Mouse (Mus musculus) ES-Bruce4 (cell line): ENCODE data around the gene Ruvbl2.

Experiments used
- CTCF ChIP-seq: IDR thresholded peaks from one replicate; pipeline ENCODE4 v1.8.1; 2011; ENCODE audit warnings: low read depth, low read length
- EP300 ChIP-seq: IDR thresholded peaks from 2 replicates; pipeline ENCODE4 v1.6.1; 2011; ENCODE audit warnings: low read depth, low read length; ENCODE audit not compliant: insufficient read depth
- POLR2A ChIP-seq: IDR thresholded peaks from one replicate; pipeline ENCODE4 v1.8.1; 2011; ENCODE audit warnings: low read length; ENCODE audit not compliant: insufficient read depth

GRCm38 (mm10) chr7:45433835-45434202 is 4.1 kb downstream of the Ruvbl2 start:
- no peak for TF ChIP-seq CTCF
- no peak for TF ChIP-seq POLR2A
- no peak for TF ChIP-seq EP300
